Comparison of ENCODE assay signal across 22 mouse cellular contexts in the genomic region with DNA sequence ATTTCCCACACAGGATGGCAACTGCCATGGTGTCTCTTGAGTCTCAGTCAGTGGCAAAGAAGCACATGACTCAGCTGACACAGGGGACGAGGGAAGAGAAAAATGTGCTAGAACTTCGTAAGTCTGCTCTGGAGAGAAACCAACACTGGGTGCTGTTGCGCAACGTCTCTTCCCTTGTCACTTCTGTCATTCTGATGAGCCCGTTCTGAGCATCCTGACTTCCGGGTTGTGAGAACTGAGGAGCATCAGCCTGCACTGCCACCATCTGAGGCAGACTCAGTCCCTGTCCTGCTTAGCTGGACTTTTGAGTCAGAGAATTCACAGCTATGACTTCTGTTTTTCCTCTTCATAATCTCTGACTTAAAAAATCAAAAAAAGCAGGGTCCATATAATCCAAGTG.
DNase-seq lines count a peak whose midpoint lies in the region; ATAC-seq and TF ChIP-seq lines count a peak whose summit lies in the region.
"Had no signal": no experiment of that assay in that cellular context is flagged by ENCODE, and none has a peak within 500 bp of the region (broad histone marks: within the 10 kb centered on the region; RNA-seq: fewer than 3 reads in every experiment).

No protein-coding gene starts in this region.

- TF ChIP-seq POLR2A in lung, adult 2 months (IDR thresholded peaks at IDR 0.05; ENCODE audit: borderline replicate concordance, extremely low read depth, low read depth, low read length) = no peak

- H3K79me3 ChIP-seq in C2C12 (ENCODE audit: low read depth) = no peaks in the 10 kb centered on the region

- H3K79me2 ChIP-seq in C2C12 (ENCODE audit: control insufficient read depth, insufficient read depth) = no peaks in the 10 kb centered on the region

- no peak overlapping the region for H3ac ChIP-seq in C2C12 (ENCODE audit: control insufficient read depth, insufficient read length, low read depth)

- no peak for ATAC-seq in lung, embryonic 14.5 days (ENCODE audit: insufficient read depth)
- ATAC-seq in erythroblast, adult 5-6 weeks (replicated peaks; ENCODE audit: low FRiP score, poor library complexity, severe bottlenecking) = no peak
- ATAC-seq: forebrain, postnatal 0 days had no signal

- H3K27ac ChIP-seq in heart, embryonic 10.5 days = no peak overlapping the region
- no peak overlapping the region for H3K27ac ChIP-seq in lung, embryonic 14.5 days (ENCODE audit: low read depth)
- H3K27ac ChIP-seq: embryonic facial prominence, embryonic 15.5 days; forebrain, embryonic 12.5 days; heart, adult 2 months; hindbrain, embryonic 15.5 days had no signal

- no peaks in the 10 kb centered on the region for H3K9me3 ChIP-seq in heart, embryonic 10.5 days
- H3K9me3 ChIP-seq in lung, embryonic 14.5 days (ENCODE audit: low read depth, low read length) = no peaks in the 10 kb centered on the region
- H3K9me3 ChIP-seq: embryonic facial prominence, embryonic 15.5 days; forebrain, embryonic 12.5 days; heart, embryonic 12.5 days; hindbrain, embryonic 15.5 days had no signal

- no peak overlapping the region for H3K9ac ChIP-seq in lung, embryonic 14.5 days
- H3K9ac ChIP-seq: embryonic facial prominence, embryonic 15.5 days; forebrain, embryonic 12.5 days; forebrain, postnatal 0 days; heart, embryonic 12.5 days; hindbrain, embryonic 15.5 days had no signal

- peak; percentile 68 for DNase-seq in heart, embryonic 10.5 days (ENCODE audit: low spot score)
- no peak for DNase-seq in heart, postnatal 10 days
- peak; percentile 34 for DNase-seq in lung, embryonic 14.5 days
- no peak for DNase-seq in lung, adult 2 months
- peak; percentile 6 for DNase-seq in lung, postnatal 14 days
- DNase-seq in cerebellum, postnatal 4 days (ENCODE audit: low spot score in 2 of 2) = no peak
- DNase-seq: adrenal gland, adult 8-10 months; adrenal gland, postnatal 36 days; cerebellum, adult 2 months; cerebellum, postnatal 10 days; embryo, embryonic 11 days; forebrain, postnatal 0 days; gastrocnemius, postnatal 14 days; heart, adult 2 months; heart, postnatal 36 days had no signal

- WGBS in heart, embryonic 10.5 days = 72% methylated on average over 6 of the region's 6 CpGs
- WGBS in lung, embryonic 14.5 days = 70% methylated on average over 6 of the region's 6 CpGs
- 64% methylated on average over 6 of the region's 6 CpGs for WGBS in lung, adult 2 months

- H3K4me3 ChIP-seq in heart, embryonic 10.5 days = no peak overlapping the region
- H3K4me3 ChIP-seq in lung, embryonic 14.5 days (ENCODE audit: low read depth, low read length) = no peak overlapping the region
- H3K4me3 ChIP-seq in lung, adult 2 months (replicated peaks; ENCODE audit: extremely low read depth, low read depth, low read length) = no peak overlapping the region
- H3K4me3 ChIP-seq in C2C12 (ENCODE audit: insufficient read depth, poor library complexity, severe bottlenecking) = no peak overlapping the region
- H3K4me3 ChIP-seq: embryonic facial prominence, embryonic 15.5 days; forebrain, embryonic 12.5 days; heart, adult 2 months; heart, embryonic 12.5 days; hindbrain, embryonic 15.5 days had no signal

- H3K27me3 ChIP-seq in heart, embryonic 10.5 days (ENCODE audit: insufficient read depth, poor library complexity, severe bottlenecking) = no peaks in the 10 kb centered on the region; the same call in 1 of the 2 replicates
- no peaks in the 10 kb centered on the region for H3K27me3 ChIP-seq in lung, embryonic 14.5 days (ENCODE audit: insufficient read depth, low read length)
- H3K27me3 ChIP-seq in C2C12 (ENCODE audit: control insufficient read depth, insufficient read depth, insufficient read length) = no peaks in the 10 kb centered on the region
- H3K27me3 ChIP-seq: embryonic facial prominence, embryonic 15.5 days; forebrain, embryonic 12.5 days; heart, embryonic 12.5 days; hindbrain, embryonic 15.5 days had no signal

- TF ChIP-seq CTCF in lung, embryonic 14.5 days (IDR thresholded peaks at IDR 0.05; ENCODE audit: low read depth) = no peak
- TF ChIP-seq CTCF in lung, adult 2 months (IDR thresholded peaks at IDR 0.05; ENCODE audit: insufficient read depth, low read length) = no peak
- no peak for TF ChIP-seq CTCF in C2C12 (IDR thresholded peaks at IDR 0.05; ENCODE audit: control insufficient read depth, insufficient read depth, insufficient read length)

- no peaks in the 10 kb centered on the region for H3K4me1 ChIP-seq in heart, embryonic 10.5 days
- H3K4me1 ChIP-seq in lung, embryonic 14.5 days (ENCODE audit: insufficient read depth) = no peaks in the 10 kb centered on the region
- H3K4me1 ChIP-seq in lung, adult 2 months (ENCODE audit: control insufficient read depth, insufficient read depth, low read length) = no peaks in the 10 kb centered on the region
- H3K4me1 ChIP-seq: embryonic facial prominence, embryonic 15.5 days; forebrain, embryonic 12.5 days; heart, embryonic 12.5 days; hindbrain, embryonic 15.5 days had no signal

- intact Hi-C loops in heart, postnatal 10 days (cut with DNase I) = no loop called here

- no peaks in the 10 kb centered on the region for H3K36me3 ChIP-seq in heart, embryonic 10.5 days
- H3K36me3 ChIP-seq in lung, embryonic 14.5 days (ENCODE audit: insufficient read depth) = no peaks in the 10 kb centered on the region
- H3K36me3 ChIP-seq in C2C12 (ENCODE audit: control insufficient read depth, insufficient read depth) = no peaks in the 10 kb centered on the region
- H3K36me3 ChIP-seq: embryonic facial prominence, embryonic 15.5 days; forebrain, embryonic 12.5 days; G1E; heart, embryonic 12.5 days; hindbrain, embryonic 15.5 days had no signal

- H3K4me2 ChIP-seq in lung, embryonic 14.5 days = no peak overlapping the region
- H3K4me2 ChIP-seq: embryonic facial prominence, embryonic 15.5 days; forebrain, embryonic 12.5 days; heart, embryonic 12.5 days; hindbrain, embryonic 15.5 days had no signal

TF ChIP-seq in C2C12, 6 proteins besides CTCF, POLR2A, EP300 and RAD21:
- TF ChIP-seq FOSL1 (IDR thresholded peaks at IDR 0.05; ENCODE audit: insufficient read depth, low read length, poor library complexity, severe bottlenecking) (no peak), MYOG (IDR thresholded peaks at IDR 0.05; ENCODE audit: control insufficient read depth, extremely low read depth, insufficient read length) (no peak), CEBPB (IDR thresholded peaks at IDR 0.05; ENCODE audit: low read depth) (peak; percentile 53)
TF ChIP-seq in C2C12: peak in this region for 1.

Comparison
In these comparisons a context has a peak if more than half of its experiments do, and no peak if none do; other contexts are left out.
1. DNase-seq: peak in heart, embryonic 10.5 days (single experiment), lung, embryonic 14.5 days (single experiment) and lung, postnatal 14 days (single experiment); none in heart, postnatal 10 days (0 of 2), lung, adult 2 months (single experiment) and cerebellum, postnatal 4 days (0 of 2).